Mouse (Mus musculus) spleen, postnatal 4 days (tissue): ENCODE results near the gene Emc3.

ENCODE experiments used
- DNase-seq, 2 experiments: peaks; one replicate each; pipeline ENCODE4 v3.0.0; 2022; ENCODE audit warnings: low spot score in 2 of 2

Emc3 gene

DNA sequence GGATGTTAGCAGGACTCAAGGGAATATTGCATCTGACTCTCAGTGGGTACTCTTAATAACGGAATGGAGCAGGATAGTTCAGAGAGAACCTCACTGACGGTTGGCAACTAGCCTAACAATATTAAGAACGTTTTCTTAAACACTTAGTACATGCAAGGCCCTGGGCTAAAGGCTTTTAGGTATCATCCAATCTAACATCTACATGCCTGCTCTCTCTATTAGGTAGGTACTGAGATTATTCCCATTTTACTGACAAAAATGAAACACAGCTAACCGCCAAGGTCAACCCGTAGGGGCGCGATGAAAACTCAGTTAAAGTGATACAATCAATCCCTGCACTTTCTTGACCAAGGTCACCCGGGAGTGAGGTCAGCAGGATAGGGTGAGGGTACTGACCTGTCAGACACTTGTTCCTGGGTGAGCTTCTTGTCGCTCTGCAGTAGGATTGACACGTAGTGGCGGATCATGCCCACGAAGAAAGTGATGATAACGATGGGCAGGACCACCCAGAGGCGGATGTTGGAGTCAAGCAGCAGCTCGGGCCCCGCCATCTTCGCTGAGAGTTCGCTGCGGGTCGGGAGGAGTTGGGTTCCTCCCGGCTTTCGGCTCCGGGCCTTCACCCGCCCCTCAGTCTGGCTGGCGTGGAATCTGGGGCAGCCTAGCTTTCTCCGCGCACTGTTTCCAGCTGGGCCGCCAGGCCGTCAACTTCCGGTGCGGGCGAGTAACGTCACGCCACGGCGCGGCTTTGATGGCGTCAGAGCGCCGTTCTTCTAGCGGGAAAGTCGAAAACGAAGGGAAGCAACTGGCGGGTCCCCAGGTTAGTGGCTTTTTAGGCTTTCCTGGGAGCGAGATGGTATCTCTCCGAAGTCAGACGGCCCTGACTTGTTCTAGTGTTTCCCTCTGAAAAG lies at the start of gene Emc3, which contains the start of gene Fancd2:
TSS of gene Emc3 (minus strand) at position 721 of the 908 bp plus-strand sequence.
TSS of gene Fancd2 (plus strand) at position 751 of the 908 bp plus-strand sequence.
- DNase-seq, result peak; percentile 93 to 98

- DNase-seq, result no peak
Observed at GRCm38 (mm10) chr6:113579306-113579705, 47.9 kb upstream of the Emc3 start.

DNA sequence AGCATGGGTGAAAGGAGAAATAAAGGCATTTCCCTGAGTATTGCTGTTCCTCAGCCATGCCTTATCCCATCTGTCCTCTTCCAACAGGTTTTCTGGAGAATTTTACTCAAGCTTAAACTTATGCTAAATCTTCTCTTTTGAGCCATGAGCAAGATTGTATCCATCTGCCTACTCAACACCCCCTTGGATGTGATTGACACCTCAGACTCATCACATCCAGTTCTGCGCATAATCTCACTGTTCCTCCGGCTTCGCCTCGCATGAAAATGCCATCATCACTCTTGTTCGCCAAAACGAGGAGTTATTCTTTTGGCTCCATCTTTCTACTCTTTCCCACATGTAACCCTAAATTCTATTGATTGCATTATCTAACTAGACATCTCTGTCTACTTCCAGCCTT lies 44.6 kb upstream of the Emc3 start:
- DNase-seq, result no peak

- DNase-seq, result no peak
Observed at GRCm38 (mm10) chr6:113564557-113564956, 33.1 kb upstream of the Emc3 start.

GRCm38 (mm10) chr6:113559736-113560135 lies 28.3 kb upstream of the Emc3 start:
- no peak for DNase-seq

GRCm38 (mm10) chr6:113543906-113544481 lies 12.5 kb upstream of the Emc3 start:
- no peak for DNase-seq

DNA sequence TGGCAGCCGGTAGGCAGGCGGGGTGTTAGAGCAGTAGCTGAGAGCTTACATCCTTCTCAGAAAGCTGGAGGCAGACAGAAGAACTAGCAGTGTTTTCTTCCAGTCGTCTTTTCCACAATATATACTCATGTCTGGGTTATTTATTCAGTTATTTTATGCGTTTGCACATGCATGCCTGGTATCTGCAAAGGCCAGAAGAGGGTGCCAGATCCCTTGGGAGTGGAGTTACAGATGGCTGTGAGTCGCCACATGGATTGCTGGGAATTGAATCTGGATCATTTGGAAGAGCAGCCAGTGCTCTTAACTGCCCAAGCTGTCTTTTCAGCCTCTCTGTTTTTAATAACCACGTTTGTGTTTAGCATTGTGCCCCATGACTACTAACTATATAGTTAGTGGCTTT lies 10.2 kb upstream of the Emc3 start:
- no peak for DNase-seq

DNA sequence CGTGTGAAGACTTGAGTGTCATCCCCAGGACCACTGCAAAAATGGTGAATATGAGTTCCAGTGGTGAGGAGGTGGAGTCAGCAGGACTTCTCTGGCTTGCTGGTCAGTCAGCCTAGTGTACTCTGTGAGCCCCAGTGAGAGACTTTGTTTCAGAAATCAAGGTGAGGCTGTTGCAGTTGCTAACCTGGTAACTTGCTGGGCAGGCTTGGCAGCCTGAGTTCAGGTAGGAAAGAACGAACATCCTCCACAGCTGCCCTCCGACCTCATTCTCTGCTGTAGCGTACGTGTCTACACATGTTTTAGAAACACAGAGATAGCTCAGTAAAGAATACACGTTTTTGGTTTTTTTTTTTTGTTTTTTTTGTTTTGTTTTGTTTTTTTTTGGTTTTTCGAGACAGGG lies 3.4 kb upstream of the Emc3 start:
- no peak for DNase-seq

GRCm38 (mm10) chr6:113531840-113532404 lies 470 bp upstream of the Emc3 start:
- DNase-seq, result no peak

- no peak for DNase-seq
Observed at GRCm38 (mm10) chr6:113523420-113523819, 8.0 kb downstream of the Emc3 start.

GRCm38 (mm10) chr6:113522310-113522709 lies 9.1 kb downstream of the Emc3 start:
- DNase-seq, result no peak

GRCm38 (mm10) chr6:113517434-113518080 lies 13.9 kb downstream of the Emc3 start:
- no peak for DNase-seq

DNA sequence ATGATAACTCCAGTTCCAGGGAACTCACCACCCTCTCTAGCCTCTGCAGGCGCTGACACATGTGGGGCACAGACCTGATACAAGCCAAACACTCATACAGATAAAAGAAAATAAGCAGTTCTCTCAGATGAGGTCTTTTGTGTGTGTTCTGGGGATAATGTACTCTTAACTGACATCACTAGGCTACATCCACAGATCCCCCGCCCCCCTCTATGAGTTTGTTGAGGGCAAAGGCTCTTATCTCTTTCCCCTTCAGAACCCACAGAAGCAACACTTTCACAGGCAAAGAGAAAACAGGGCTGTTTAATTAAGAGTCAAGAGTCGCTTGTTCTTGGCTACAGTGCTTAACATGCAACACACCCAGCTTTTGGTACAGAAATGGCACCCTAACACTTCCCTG lies 16.9 kb downstream of the Emc3 start:
- DNase-seq, result no peak

DNA sequence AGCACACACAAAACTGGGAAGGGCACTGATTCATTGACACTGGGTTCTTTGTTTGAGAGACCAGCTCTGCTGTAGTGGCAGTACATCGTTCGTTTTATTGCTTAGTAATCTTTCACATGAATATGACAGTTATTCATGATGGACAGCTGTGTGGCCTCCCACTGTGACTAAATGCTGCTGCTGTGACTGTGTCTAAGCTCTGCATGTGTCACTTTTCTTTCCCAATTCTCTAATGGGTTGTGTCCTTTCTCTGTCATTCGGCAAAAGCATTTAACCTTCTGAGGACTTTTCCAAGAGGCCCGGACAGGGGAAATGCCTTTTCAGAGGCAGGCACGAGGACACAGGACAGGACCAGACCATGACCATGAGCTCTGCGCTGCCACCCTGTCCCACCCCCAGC lies 17.5 kb downstream of the Emc3 start:
- no peak for DNase-seq

- DNase-seq, result peak in 1 of 2 experiments; percentile 46
Observed at GRCm38 (mm10) chr6:113508947-113509280, 22.5 kb downstream of the Emc3 start.

- DNase-seq, result peak in 1 of 2 experiments; percentile 48
Observed at GRCm38 (mm10) chr6:113508272-113508946, 23.0 kb downstream of the Emc3 start.

GRCm38 (mm10) chr6:113507130-113507529 lies 24.3 kb downstream of the Emc3 start:
- no peak for DNase-seq

GRCm38 (mm10) chr6:113505689-113506088 lies 25.8 kb downstream of the Emc3 start:
- DNase-seq, result no peak

DNA sequence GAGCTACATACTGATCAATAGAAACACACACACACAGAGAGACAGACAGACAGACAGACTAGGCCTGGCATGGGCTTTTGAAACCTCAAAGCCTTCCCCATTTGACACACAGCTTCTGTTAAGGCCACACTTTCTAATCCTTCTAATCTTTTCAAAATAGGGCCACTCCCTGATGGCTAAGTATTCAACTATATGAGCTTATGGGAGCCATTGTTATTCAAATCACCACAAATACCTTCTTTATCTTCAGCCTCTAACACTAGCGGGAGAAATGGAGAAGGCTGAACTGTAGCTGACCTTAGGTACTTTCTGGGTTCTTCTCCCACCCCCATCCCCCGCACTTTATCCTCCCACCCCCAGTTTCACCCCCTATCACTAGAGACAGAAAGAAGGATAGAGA lies 28.7 kb downstream of the Emc3 start:
- no peak for DNase-seq

GRCm38 (mm10) chr6:113501388-113502084 lies 29.9 kb downstream of the Emc3 start, which contains the start of gene Prrt3:
TSS of gene Prrt3 (minus strand) at chr6:113501931.
- no peak for DNase-seq

- DNase-seq, result no peak
Observed at GRCm38 (mm10) chr6:113499346-113499745, 32.1 kb downstream of the Emc3 start.
